Mouse (Mus musculus): ENCODE data around the gene Lrrc36.

Lrrc36 gene

DNA sequence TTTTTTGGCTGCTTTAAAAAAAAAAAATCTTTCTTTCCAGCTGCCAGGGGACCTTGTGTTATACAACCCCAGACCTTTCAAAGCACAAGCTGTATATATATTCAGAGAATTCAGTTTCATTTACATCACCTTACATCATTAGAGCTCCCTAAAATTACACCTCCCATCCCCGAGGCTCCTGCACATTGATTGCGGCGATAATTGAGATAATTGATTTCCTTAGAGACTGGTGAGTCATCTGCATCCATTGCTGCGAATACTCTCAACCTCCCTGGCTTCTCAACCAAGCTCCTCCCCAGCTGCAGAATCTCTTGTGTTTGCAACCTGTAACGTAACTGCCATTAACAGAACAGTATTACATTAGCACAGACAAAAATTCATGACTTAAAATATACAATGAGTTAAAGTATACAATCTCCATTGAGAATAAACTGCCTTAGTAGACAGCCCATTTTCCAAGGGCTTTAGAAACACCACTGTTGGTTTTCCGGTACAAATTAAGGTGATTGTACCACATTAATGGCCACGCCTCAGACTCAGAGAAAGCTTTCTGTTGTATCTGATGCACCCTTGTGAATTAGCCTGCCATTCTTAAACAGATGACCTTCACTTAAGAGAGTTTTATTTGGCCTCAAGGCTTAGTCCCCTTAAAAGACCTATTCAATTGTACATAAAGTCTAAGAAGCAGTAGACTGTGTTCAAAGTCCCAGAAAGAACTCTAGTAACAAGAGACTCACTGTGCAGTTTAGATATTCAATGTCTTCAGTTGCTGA is 18.6 kb downstream of the Lrrc36 start:
- DNase-seq (ENCODE audit: low spot score in 2 of 2), result no peak

DNA sequence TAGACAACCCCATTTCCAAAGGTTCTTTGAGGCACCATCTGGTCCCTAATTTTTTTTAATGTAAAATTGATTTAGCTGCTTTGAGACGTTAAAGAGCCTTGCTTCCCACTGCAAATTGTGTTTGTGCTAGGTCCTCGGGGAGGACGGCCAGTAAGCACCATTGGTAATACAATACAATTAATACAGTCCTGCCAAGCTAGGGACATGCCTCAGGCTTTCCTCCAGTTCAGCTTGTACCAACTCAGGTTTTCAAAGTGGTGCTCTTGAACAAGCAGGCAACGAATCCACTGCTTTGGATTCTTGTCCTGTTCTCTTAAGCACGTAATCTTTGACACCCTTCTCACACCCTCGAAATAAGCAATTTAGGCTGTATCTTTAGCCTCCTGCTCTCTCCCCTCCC is 19.6 kb downstream of the Lrrc36 start:
- no peak for DNase-seq (ENCODE audit: low spot score in 2 of 2)

DNA sequence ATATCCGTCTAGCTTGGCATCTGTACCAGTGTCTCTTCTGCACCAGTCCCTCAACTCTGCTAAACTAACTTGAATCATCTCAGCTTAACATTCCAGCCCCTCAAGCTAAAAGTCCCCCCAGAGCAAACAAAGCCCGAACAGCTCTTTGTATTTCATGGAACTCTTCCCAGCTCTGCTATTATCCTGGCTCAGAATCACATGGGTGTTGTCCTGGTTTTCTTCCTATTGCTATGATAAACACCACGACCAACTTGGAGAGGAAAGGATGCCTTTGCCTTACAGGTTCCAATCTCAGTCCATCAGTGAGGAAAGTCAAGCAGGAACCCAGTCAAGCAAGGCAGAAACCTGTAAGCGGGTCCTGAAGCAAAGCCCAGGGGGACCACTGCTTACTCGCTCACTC is 20.1 kb downstream of the Lrrc36 start:
- no peak for DNase-seq (ENCODE audit: low spot score in 2 of 2)

DNA sequence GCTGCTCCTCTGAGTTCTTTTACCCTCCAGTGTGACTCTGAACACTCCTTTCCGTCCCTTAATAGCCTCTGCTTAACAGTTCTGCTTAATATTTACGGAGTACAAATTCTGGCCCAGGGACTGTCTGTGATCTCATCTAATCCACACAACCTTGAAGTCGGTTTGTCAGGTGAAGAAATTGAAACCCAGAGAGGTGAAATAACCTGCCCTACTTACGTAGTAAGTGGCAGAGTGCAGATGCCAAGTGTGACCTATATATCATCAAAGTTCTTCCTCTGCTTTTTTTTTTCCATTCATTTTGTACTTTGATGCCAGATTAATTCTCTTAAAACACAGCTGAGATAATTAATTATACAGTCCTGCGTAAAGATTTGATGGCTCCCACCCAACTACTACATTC is 20.8 kb downstream of the Lrrc36 start:
- DNase-seq (ENCODE audit: low spot score in 2 of 2), result no peak

DNA sequence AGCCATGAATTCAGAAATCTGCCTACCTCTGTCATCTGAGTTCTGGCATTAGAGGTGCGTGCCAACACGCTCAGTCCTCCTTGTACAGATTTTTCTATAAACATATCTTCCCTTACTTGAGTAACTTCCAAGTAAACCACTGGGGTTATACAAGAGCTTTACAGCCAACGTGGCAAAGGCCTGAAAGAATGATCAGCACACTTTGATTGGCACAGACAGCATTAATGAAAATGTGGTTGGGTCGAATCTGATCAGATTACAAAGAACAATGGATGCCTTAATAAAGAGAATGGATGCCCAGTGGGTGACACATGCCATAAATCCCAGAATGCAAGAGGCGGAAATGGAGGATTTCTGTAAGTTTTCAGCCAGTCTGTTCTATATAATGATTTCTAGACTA is 22.8 kb downstream of the Lrrc36 start:
- no peak for DNase-seq (ENCODE audit: low spot score in 2 of 2)

DNA sequence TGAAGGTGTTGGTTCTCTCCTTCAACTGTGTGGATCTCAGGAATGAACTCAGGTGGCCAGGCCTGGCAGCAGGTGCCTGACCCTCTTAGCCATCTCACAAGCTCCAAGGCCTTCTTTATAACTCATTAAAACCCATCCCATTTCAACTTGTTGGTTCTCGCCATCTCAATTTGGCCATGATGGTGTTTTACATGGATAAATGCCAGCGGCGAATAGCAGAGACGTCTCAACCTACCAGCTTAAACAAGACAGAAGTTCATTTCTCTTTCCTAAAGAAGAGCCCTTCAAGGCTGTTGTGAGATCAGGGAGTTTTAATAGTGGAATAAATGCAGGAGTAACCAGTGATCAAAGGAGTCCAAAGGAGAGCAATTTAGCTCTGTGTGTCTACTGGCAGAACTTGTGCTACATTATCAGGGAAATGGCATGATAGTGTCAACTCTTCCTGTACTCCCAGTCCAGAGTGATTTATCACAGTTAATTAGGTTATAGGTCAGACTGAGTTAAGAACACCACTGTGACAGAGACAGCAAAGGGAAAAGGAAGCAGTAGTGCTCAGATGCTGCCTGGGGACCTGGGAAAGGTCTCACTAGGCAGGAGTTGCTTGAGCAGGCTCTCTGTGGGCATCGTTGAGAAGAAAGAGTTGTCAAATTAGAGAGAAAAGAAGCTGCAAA is 23.8 kb downstream of the Lrrc36 start:
- DNase-seq (ENCODE audit: low spot score in 2 of 2), result no peak

DNA sequence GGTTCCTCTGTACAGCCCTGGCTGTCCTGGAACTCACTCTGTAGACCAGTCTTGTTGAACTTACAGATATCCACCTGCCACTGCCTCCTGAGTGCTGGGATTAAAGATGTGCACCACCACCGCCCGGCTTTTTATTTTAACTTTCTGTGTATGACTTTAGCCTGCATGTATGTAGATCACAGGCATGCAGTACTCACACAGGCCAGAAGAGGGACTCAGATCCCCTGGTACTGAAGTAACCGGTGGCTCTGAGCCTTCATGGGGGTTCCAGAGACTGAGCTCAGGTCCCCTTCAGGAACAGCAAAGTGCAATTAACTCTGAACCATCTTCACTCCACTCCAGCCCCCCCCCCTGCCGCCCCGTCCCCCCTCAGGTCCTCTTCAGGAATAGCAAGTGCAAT is 25.5 kb downstream of the Lrrc36 start:
- no peak for DNase-seq (ENCODE audit: low spot score in 2 of 2)

DNA sequence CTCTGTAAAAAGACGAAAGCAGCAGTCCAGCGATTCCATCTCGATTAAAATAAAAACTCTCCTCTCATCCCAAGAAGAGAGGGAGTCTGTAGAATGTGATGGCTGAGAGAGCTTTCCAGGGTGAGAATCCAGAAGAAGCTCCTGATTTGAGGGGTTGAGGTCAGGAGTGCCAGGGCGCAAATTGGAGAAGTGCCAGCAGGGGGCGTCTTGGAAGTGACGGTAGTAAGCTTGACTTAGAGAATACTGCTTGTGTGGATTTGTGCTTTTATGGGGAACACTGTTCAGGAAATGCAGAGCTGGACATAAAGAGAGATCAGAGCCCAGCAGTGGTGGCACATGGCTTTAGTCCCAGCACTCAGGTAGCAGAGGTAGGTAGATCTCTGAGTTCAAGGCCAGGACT is 28.1 kb downstream of the Lrrc36 start:
- no peak for DNase-seq (ENCODE audit: low spot score in 2 of 2)

DNA sequence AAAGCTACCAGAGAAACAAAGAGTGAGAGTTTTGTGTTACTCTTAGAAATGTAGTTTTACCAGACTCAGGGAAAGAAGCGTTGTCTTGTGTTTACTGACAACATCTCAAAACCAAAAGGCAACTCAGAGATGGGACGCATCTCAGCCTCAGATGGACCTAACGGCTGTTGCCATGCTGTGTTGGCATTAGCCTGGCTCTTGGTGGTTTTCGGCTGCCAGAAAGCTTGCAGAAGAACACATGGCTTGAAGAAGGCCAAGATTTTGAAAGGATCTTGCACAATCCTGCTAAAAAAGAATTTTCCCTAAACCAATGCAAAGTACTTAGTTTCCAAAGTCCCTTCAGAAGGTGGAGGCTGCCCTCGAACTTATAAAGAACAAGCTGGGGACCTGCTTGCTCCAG is 29.3 kb downstream of the Lrrc36 start:
- DNase-seq (ENCODE audit: low spot score in 2 of 2), result no peak

DNA sequence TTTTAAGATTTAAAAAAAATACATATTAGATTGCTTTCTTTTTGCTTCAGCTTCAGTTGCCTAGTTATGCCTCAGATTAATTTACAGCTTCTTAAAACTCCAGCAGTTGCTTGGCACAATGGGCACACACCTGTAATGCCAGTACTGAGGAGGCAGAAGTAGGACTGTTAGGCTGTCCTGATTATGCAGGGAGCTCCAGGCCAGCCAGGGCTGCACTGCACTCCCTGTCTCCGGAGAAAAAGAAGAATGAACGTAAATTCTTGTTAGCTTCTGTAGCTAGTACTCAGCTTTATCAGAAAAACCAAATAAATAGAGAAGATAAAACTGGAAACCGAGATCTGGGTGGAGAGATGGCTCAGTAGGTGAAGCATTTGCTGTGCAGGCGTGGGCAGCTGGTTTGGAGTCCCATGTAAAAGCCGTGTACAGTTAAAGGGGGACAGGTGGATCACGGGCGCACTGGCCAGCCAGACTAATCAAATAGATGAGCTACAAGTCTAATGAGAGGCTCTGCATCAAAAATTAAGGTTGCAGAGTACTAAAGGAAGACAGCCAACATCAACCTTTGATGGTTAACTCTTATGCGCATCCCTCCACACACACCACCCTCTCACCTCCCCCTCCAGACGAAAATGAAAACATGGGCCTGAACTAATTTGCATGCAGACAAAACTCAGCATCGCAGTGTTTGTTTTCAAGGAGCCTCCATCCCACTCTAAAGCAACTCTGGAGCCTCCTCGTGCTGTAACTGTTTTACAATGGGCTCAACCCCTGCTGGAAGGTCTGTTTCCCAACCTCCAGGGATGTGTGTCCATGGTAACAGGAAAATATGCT is 32.1 kb downstream of the Lrrc36 start:
- peak in 1 of 2 experiments; percentile 21 for DNase-seq (ENCODE audit: low spot score in 2 of 2)

DNA sequence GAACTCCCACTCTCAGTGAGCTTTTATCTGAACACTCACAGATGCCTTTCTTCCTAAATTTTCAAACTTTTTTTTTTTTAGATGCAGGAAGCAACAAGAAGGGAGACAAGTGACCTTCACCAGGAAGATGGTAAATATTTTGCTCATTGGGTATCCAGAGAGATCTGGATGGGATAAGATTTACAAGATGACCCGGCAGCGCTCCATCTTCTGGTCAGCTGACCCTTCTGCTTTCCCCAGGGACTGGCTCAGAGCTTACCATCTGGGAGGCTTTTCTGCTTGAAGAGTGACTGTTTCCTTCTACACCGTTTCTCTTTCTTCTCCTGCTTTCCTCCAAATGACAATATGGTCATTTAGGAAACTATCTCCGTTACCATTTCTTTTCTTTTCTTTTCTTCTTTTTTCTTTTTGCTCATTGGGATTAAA is 32.8 kb downstream of the Lrrc36 start:
- peak in 1 of 2 experiments; percentile 40 for DNase-seq (ENCODE audit: low spot score in 2 of 2)

DNA sequence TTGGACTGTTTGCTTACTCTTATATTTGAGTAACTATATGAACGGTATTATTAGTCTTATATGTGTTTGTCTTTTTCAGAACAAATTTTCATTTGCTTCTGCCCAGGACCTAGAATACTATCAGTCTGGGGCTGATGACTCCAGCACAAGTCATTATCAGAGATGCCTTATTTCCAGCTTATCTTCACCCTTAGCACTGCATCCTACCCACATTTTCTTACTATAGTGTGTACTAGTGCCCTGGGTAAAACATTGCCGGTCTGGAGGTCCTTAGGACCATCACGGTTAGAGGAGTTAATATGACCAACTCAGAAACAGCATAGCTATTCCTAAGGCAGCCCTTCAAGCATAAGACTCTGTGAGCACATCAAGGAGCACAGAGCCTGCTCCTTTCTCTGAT is 34.8 kb downstream of the Lrrc36 start:
- no peak for DNase-seq (ENCODE audit: low spot score in 2 of 2)

DNA sequence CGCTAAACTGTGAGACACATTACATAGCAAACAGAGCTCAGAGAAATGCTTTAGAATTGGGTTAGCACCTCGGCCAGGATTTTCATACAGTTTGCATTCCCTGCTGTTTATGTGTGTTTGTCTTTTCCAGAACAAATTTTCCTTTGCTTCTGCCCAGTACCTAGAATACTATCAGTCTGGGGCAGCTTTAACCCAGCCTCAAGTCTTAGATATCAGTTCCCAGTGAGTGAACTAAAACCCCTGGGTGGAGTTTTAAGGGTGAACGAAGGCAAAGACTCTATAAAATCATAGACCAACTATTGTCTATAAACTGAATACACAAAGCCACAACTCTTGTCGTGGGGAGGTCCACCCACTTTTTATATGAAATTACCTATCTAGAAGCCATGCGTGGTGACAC is 35.2 kb downstream of the Lrrc36 start:
- no peak for DNase-seq (ENCODE audit: low spot score in 2 of 2)

DNA sequence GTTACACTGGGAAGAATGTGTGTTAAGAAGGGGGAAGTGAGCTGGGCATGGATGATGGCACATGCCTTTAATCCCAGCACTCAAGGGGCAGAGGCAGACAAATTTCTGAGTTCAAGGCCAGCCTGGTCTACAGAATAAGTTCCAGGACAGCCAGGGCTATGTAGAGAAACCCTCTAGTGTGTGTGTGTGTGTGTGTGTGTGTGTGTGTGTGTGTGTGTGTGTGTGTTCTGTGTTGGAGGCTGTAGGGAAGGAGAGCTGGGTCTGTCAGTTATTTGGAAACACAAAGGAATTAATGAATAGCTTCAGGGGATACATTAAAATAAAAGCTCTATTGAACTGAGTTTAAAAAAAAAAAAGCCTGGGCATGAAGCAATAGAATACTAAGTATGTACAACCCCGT is 37.6 kb downstream of the Lrrc36 start:
- DNase-seq (ENCODE audit: low spot score in 2 of 2), result no peak

DNA sequence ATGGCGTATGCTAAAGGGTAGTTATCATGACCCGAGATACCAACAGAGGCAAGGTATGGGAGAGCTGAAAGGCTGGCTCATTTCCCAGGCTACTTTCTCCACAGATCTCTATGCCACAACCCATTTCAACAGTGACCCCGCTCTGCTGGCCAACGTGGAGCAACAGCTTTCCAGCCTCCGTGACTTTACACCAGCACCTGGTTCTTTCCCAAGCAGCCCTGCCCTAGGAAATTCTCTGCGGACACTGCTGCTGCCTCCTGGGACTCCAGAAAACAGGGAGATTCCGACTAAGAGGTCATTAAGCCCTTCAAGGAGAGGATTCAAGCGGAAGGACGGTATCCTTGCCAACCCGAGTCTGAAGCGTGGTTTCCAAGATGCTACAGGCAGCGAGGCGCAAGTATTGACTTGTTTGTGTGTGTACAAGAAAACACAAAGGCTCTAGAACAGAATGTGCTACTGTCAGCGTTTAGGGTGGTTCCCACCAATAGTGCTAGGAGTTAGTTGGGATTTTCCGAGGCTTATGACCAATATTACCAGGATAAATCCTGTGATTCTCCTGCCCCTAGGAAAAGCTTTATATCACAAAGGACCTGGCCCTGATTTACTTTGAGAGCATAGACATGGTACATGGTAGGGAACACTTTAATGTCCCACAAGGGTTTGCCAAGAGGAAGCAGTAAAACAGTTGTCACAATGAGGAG is 38.7 kb downstream of the Lrrc36 start:
- DNase-seq (ENCODE audit: low spot score in 2 of 2), result no peak

DNA sequence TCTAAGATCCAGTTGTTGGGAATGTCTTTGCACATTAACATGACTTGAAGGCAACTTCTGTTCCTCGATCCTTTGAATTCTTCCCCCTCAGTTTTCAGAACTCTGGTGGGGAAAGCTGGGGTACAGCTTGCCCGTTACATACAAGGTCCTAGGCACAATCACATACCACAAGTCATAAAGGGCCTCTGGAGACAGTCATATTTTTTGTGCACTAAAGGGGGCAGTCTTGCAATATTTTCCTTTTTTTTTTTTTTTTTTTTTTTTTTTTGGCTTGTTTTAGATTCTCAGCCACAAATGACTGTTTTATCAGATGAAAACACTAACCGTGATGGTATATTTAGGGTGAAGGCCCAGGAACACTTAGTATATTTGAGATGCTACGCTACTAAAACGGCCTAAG is 39.9 kb downstream of the Lrrc36 start:
- DNase-seq (ENCODE audit: low spot score in 2 of 2), result no peak

DNA sequence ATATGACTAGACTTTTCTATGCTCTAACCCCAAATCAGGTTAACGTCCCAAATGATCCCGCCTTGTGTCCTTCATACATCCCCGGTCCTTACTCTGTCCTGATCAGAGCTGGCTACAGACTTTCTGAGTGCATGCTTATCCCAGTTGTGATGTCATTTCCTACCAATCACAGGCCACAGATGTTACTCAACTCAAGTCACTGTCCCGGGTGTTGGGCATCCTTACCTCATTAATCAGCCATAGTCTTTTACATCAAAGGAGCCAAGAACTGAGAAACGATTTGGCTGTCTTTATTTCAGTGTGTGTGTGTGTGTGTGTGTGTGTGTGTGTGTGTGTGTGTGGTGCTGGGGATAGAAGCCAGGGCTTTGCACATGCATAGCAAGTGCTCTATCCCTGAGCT is 40.7 kb downstream of the Lrrc36 start:
- no peak for DNase-seq (ENCODE audit: low spot score in 2 of 2)

DNA sequence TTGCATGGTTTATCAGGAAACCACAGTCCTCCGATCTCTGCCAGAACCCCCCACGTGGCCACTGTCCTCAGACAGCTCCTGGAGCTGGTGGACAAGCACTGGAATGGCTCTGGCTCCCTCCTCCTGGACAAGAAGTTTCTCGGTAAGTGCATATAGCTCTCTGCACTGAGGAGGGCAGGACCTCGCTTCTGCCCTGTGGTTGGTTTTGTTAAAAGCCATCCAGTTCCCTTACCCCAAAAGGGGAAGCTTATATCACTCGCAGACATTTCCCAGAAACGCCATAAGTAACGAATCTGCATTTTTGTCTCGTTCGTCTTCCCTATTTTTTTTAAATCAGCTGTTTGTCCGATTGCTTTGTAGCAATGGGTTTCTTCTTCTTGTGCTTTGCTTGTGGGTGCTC is 41.8 kb downstream of the Lrrc36 start:
- no peak for DNase-seq (ENCODE audit: low spot score in 2 of 2)

DNA sequence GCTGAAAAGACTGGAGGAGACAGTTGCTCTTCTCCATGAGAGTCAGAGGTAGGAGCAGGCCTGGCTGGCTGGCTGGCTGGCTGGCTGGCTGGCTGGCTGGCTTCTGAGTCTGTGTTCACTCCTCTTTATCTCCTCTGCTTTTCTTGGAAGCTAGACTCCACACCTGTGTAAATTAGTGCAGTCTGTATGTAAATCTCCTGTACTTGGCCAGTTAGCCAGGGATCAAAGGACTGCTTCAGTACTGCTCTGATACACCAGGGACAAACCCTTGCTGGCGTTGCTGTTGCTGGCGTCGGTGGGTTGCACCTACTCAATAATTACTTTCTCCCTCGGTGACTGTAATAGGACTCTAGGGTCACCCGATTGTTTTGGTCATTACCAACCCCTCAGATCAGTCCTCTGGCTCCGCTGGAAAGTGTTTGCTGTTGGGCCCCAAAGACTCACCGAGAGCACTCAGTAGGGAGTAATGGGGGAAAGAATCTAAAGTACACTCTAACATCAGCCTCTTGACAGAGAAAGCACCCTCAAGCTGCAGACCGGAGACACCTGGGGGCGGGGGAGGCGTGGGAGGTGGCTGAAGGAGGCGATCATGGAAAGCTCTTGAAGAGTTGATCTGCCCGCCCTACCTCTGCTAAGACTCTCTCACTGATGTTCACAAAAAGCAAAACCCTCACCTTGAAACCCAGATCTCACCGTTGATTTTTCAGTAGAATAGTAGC is 47.9 kb downstream of the Lrrc36 start:
- no peak for DNase-seq (ENCODE audit: low spot score in 2 of 2)

DNA sequence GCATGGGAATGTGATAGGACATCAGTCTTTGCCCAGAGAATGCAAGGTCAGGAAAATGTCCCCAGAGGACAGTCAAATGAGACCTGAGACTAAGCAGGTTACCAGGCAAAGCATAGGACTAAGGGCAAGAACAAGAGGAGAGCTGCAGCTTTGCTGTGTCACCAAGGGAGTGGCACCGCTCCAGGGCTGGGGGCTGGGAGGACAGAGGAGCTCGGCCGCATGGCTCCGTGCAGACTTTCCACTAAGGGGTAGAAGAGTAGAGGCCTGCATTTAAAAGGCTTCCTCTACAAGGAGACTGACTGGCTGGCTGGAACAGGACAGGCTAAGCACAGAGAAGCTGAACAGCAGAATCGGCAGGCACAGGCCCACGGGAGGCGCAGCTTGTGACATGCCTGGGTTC is 51.2 kb downstream of the Lrrc36 start:
- no peak for DNase-seq (ENCODE audit: low spot score in 2 of 2)

DNA sequence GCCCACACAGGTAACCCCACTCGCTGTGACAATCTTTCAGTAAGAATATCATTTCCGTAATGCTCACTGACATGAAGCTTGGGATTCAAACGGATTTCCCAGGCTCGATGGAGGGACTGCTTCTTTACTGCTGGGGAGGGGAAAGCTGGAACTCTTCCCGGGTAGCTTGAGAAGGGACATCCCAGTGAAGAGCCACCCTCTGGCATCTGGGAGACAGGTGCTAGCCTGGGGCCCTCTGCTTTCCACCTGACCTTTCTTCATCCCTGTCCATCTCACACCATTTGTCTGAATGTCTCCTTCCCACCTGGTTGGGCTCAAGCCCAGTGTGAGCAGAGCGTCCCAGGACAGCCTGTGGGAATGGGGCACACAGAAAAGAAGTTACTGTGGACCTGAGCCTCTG is 52.9 kb downstream of the Lrrc36 start:
- DNase-seq (ENCODE audit: low spot score in 2 of 2), result no peak

Measured in frontal cortex, postnatal 36 days (tissue).